Mouse (Mus musculus) CD4-positive naive resting alpha-beta T cell, adult 76 days (primary cell): Measurements from ENCODE around the gene Hsd17b2. TPM values are rescaled to one million over a fixed set of nuclear protein-coding genes. Genes with fewer than 3 reads are reported as not detected.

Source experiments
- total RNA-seq: library from RNA; stranded (reverse); gene quantifications from one replicate; pipeline ENCODE4 v1.2.4, GENCODE M21; 2023

The Hsd17b2 gene
- not detected for total RNA-seq

DNA sequence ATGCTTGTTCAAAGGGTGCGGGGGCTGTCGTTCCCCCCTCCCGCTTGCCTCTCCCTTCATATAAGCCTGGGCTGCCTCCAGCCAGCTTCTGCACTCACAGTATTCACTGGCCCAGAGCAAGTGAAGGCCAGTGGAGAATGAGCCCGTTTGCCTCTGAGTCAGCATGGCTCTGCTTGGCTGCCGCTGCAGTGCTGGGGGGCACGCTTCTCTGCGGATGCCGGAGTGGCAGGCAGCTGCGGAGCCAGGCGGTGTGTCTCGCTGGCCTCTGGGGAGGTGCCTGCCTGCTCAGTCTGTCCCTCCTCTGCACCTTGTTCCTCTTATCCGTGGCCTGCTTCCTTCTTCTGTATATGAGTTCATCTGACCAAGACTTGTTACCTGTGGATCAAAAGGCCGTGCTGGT lies at the start of gene Hsd17b2:
Gene Hsd17b2, plus strand, starts transcription at position 46 of the 400 bp plus-strand sequence.

DNA sequence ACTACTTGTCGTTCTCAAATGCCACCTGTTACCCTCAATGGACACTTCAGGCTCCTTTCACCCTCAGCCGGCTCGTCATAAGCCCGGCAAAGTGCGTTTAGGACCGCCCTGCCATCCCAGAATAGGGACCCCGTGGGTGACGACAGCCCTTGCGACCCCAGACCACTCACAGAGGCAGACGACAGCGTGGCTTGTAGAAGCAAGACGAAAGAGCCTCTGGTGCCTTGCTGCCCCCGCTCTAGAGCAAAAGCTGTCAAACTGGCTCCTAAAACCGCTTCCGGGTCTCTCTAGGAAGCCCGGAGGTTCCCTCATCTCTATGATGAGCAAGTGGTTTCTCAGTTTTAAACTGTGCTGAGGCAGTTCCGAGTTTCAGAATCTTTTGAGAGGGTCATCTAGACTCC lies 28.3 kb upstream of the Hsd17b2 start, which contains the start of gene Sdr42e1:
Gene Sdr42e1, minus strand, starts transcription at position 260 of the 401 bp plus-strand sequence.

GRCm38 (mm10) chr8:117801443-117802298 lies 100.0 kb downstream of the Hsd17b2 start, which contains the start of gene Mphosph6:
TSS of gene Mphosph6 (minus strand) at chr8:117801943.

Other genes starting within 250 kb of the Hsd17b2 start
- 19.2 TPM for gene Plcg2, start 203.6 kb upstream of the Hsd17b2 start, total RNA-seq
- gene Sdr42e1, start 28.2 kb upstream of the Hsd17b2 start, total RNA-seq: 1.2 TPM
- 26.6 TPM for gene Mphosph6, start 100.0 kb downstream of the Hsd17b2 start, total RNA-seq